Mouse (Mus musculus) heart, postnatal 14 days (tissue): ENCODE data around the gene Atp1a2. TPM values are rescaled to one million over a fixed set of nuclear protein-coding genes. Genes with fewer than 3 reads are reported as not detected.

Source experiments
- DNase-seq, 2 experiments: peaks; one replicate each; pipeline ENCODE4 v3.0.0; 2021 to 2022
- intact Hi-C: fragments of 180-260 bp; cut with DNase I; formaldehyde crosslinking; loops from one replicate; pipeline ENCODE4 v1.15.1; 2025
- long read RNA-seq, 2 experiments: library from polyadenylated mRNA; stranded (forward); transcript quantifications; one replicate each; pipeline ENCODE4 v2.0.0; 2021
- total RNA-seq, 2 experiments: library from RNA; stranded (reverse); gene quantifications; 2 replicates each; pipeline ENCODE4 v1.2.3; 2021

The Atp1a2 gene
- 100 to 1,000 TPM; 448 to 458 TPM for total RNA-seq
- long read RNA-seq, experiment 1, full-length matches to known transcripts: 194 of 312 reads
- long read RNA-seq, experiment 1, partial matches to known transcripts: 76 of 312 reads
- long read RNA-seq, experiment 1, other reads (novel, unspliced or antisense): 42 of 312 reads
- long read RNA-seq, experiment 2, full-length matches to known transcripts: 148 of 271 reads
- long read RNA-seq, experiment 2, partial matches to known transcripts: 74 of 271 reads
- long read RNA-seq, experiment 2, other reads (novel, unspliced or antisense): 49 of 271 reads

- intact Hi-C loops: no loop called here
- DNase-seq: peak; percentile 76 to 78
Measured at GRCm38 (mm10) chr1:172297611-172298537, at the start of gene Atp1a2. Gene Atp1a2, minus strand, starts transcription at chr1:172298064.

- intact Hi-C loops: no loop called here
- DNase-seq: no peak
Measured at GRCm38 (mm10) chr1:172347382-172347781, 49.5 kb upstream of the Atp1a2 start.

GRCm38 (mm10) chr1:172346707-172347106, 48.8 kb upstream of the Atp1a2 start:
- intact Hi-C loops: no loop called here
- DNase-seq: no peak

- intact Hi-C loops: no loop called here
- no peak for DNase-seq
Measured at GRCm38 (mm10) chr1:172344820-172345219, 47.0 kb upstream of the Atp1a2 start.

GRCm38 (mm10) chr1:172343914-172344313, 46.0 kb upstream of the Atp1a2 start:
- DNase-seq: no peak
- intact Hi-C loops: no loop called here

GRCm38 (mm10) chr1:172342729-172343128, 44.9 kb upstream of the Atp1a2 start:
- DNase-seq: no peak
- intact Hi-C loops: no loop called here

GRCm38 (mm10) chr1:172341386-172341785, 43.5 kb upstream of the Atp1a2 start:
- DNase-seq: no peak
- intact Hi-C loops: no loop called here

- DNase-seq: peak; percentile 58 to 65
- intact Hi-C loops: no loop called here
Measured at GRCm38 (mm10) chr1:172340729-172341321, 43.0 kb upstream of the Atp1a2 start, which contains the start of gene Kcnj10. Gene Kcnj10, plus strand, starts transcription at chr1:172341210.

- intact Hi-C loops: no loop called here
- no peak for DNase-seq
Measured at GRCm38 (mm10) chr1:172337411-172338185, 39.7 kb upstream of the Atp1a2 start.

- DNase-seq: no peak
- intact Hi-C loops: no loop called here
Measured at GRCm38 (mm10) chr1:172335804-172336203, 37.9 kb upstream of the Atp1a2 start.

- DNase-seq: no peak
- intact Hi-C loops: no loop called here
Measured at GRCm38 (mm10) chr1:172333512-172333911, 35.6 kb upstream of the Atp1a2 start.

- intact Hi-C loops: no loop called here
- no peak for DNase-seq
Measured at GRCm38 (mm10) chr1:172332925-172333324, 35.1 kb upstream of the Atp1a2 start.

GRCm38 (mm10) chr1:172331422-172331947, 33.6 kb upstream of the Atp1a2 start:
- intact Hi-C loops: no loop called here
- no peak for DNase-seq

GRCm38 (mm10) chr1:172329616-172330015, 31.8 kb upstream of the Atp1a2 start:
- no peak for DNase-seq
- intact Hi-C loops: no loop called here

- no peak for DNase-seq
- intact Hi-C loops: no loop called here
Measured at GRCm38 (mm10) chr1:172329131-172329530, 31.3 kb upstream of the Atp1a2 start, which contains the start of gene Kcnj9. Gene Kcnj9, minus strand, starts transcription at chr1:172329318.

- no peak for DNase-seq
- intact Hi-C loops: no loop called here
Measured at GRCm38 (mm10) chr1:172328461-172328860, 30.6 kb upstream of the Atp1a2 start.

- intact Hi-C loops: no loop called here
- no peak for DNase-seq
Measured at GRCm38 (mm10) chr1:172328041-172328440, 30.2 kb upstream of the Atp1a2 start.

GRCm38 (mm10) chr1:172327206-172328001, 29.5 kb upstream of the Atp1a2 start:
- intact Hi-C loops: no loop called here
- no peak for DNase-seq

GRCm38 (mm10) chr1:172326684-172327083, 28.8 kb upstream of the Atp1a2 start:
- no peak for DNase-seq

More at GRCm38 (mm10) chr1:172326684-172327083, 28.8 kb upstream of the Atp1a2 start:
- intact Hi-C loops: no loop called here
